Mouse (Mus musculus) liver, postnatal 0 days (tissue): ENCODE data around the gene Drd1.

Experiments
- CTCF ChIP-seq: sonication (generic); IDR thresholded peaks from 2 replicates; pipeline ENCODE4 v1.5.1; 2016; ENCODE audit warnings: antibody characterized with exemption, low read depth
- EP300 ChIP-seq: IDR thresholded peaks from 2 replicates; pipeline ENCODE4 v1.6.1; 2016; ENCODE audit warnings: antibody characterized with exemption, low read depth, mild to moderate bottlenecking

DNA sequence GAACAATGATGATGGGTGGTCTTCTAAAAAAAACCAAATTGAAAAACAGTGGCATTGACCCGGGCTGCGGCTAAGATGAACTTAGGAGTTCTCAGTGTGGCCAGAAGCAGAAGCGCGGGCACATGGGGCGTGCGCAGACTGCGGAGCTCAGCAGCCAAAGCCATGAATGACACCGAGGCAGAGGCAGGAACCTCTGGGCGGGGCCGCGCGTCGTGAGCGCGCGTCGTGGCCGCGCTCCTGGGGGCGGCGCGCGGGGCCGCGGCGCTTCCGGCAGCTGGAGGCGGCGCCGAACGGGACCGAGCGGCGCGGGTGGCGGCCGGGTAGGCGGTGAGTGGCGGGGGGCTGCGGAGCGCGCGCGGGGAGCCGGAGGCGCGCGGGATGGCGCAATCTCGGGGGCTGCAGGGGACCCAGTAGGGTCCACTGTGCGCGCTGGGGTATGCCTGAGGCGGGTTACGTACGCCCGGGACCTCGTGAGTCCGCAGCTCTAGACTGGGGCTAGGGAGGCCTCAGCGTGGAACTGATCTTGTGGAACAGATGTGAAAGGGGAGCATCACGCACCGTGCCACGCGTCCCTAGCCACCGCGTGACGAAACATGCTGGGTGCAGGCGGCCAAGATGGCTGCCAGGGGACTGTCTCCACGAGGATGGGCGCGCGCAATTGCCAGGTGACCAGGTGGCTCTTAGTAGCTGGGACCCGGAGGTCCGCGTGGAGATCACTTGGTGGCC, 16.3 kb upstream of the Drd1 start, which contains the start of gene Sfxn1:
- no peak for TF ChIP-seq EP300
- no peak for TF ChIP-seq CTCF
